Mouse (Mus musculus): ENCODE data around the gene Mcrip1.

- no peak for TF ChIP-seq CTCF (conservative IDR thresholded peaks at IDR 0.05; ENCODE audit: low read length)
- TF ChIP-seq NANOG (IDR thresholded peaks at IDR 0.05; ENCODE audit: borderline replicate concordance, low read length), result no peak
These were observed 41.1 kb downstream of the Mcrip1 start for GRCm38 (mm10) chr11:120508290-120508870.

Measured in E14TG2a.4 (cell line).